Mouse (Mus musculus): ENCODE data around the gene Olfr1044.
"Not testable (repeated sequence)": the region's sequence is repeated elsewhere in the genome, so short reads cannot be mapped to it uniquely, and the experiment has no call there.

Gene Olfr1044

GRCm38 (mm10) chr2:86177720-86178119 lies at the start of gene Olfr1044:
Gene Olfr1044, minus strand, starts transcription at chr2:86177820.
- no peak for DNase-seq

- no peak for DNase-seq
These were observed 41.6 kb upstream of the Olfr1044 start, which contains the start of gene Olfr1046 for GRCm38 (mm10) chr2:86219214-86219613. Gene Olfr1046, minus strand, starts transcription at chr2:86219314.

GRCm38 (mm10) chr2:86202909-86203308 lies 25.3 kb upstream of the Olfr1044 start, which contains the start of gene Olfr1045:
Gene Olfr1045, minus strand, starts transcription at chr2:86203009.
- DNase-seq = no peak

- no peak for DNase-seq
These were observed 18.2 kb upstream of the Olfr1044 start for GRCm38 (mm10) chr2:86195863-86196262.

- DNase-seq = no peak
These were observed 8.0 kb upstream of the Olfr1044 start, which contains the start of gene Olfr52 for GRCm38 (mm10) chr2:86185583-86185982. Gene Olfr52, minus strand, starts transcription at chr2:86185683.

GRCm38 (mm10) chr2:86179950-86180349 lies 2.3 kb upstream of the Olfr1044 start:
- DNase-seq = no peak

- DNase-seq = not testable (repeated sequence)
These were observed 2.2 kb downstream of the Olfr1044 start for GRCm38 (mm10) chr2:86175422-86175821.

GRCm38 (mm10) chr2:86167422-86167821 lies 10.2 kb downstream of the Olfr1044 start, which contains the start of gene Olfr1043:
Gene Olfr1043, minus strand, starts transcription at chr2:86167522.
- DNase-seq = no peak

GRCm38 (mm10) chr2:86161738-86162137 lies 15.9 kb downstream of the Olfr1044 start, which contains the start of gene Olfr1042:
Gene Olfr1042, minus strand, starts transcription at chr2:86161838.
- no peak for DNase-seq

- no peak for DNase-seq
These were observed 31.0 kb downstream of the Olfr1044 start, which contains the start of gene Olfr1040 for GRCm38 (mm10) chr2:86146632-86147031. Gene Olfr1040, minus strand, starts transcription at chr2:86146732.

GRCm38 (mm10) chr2:86135828-86136227 lies 41.8 kb downstream of the Olfr1044 start, which contains the start of gene Olfr1039:
Gene Olfr1039, minus strand, starts transcription at chr2:86135928.
- DNase-seq = no peak
